Mouse (Mus musculus): Measurements from ENCODE around the gene Map2. TPM values are rescaled to one million over a fixed set of nuclear protein-coding genes. Genes with fewer than 3 reads are reported as not detected.

Map2 gene
- total RNA-seq, 2 experiments from 2014 or later = 7.5 to 12.3 TPM

GRCm38 (mm10) chr1:66299376-66299775 lies 124.3 kb downstream of the Map2 start:
- no peak for DNase-seq

GRCm38 (mm10) chr1:66320378-66321135 lies 145.5 kb downstream of the Map2 start:
- DNase-seq = no peak

GRCm38 (mm10) chr1:66321136-66321502 lies 146.0 kb downstream of the Map2 start:
- no peak for DNase-seq

- DNase-seq = no peak
These were observed 146.6 kb downstream of the Map2 start for GRCm38 (mm10) chr1:66321631-66322142.

GRCm38 (mm10) chr1:66323461-66323860 lies 148.4 kb downstream of the Map2 start:
- DNase-seq = no peak

- no peak for DNase-seq
These were observed 149.9 kb downstream of the Map2 start for GRCm38 (mm10) chr1:66324951-66325350.

GRCm38 (mm10) chr1:66328996-66329395 lies 153.9 kb downstream of the Map2 start:
- no peak for DNase-seq

- DNase-seq = no peak
These were observed 154.5 kb downstream of the Map2 start for GRCm38 (mm10) chr1:66329534-66329933.

GRCm38 (mm10) chr1:66335724-66336284 lies 160.7 kb downstream of the Map2 start:
- no peak for DNase-seq

GRCm38 (mm10) chr1:66339213-66339612 lies 164.1 kb downstream of the Map2 start:
- DNase-seq = no peak

GRCm38 (mm10) chr1:66348404-66349165 lies 173.5 kb downstream of the Map2 start:
- no peak for DNase-seq

GRCm38 (mm10) chr1:66349166-66349835 lies 174.2 kb downstream of the Map2 start:
- no peak for DNase-seq

- DNase-seq = no peak
These were observed 176.3 kb downstream of the Map2 start for GRCm38 (mm10) chr1:66351366-66351765.

- DNase-seq = no peak
These were observed 186.7 kb downstream of the Map2 start for GRCm38 (mm10) chr1:66361799-66362198.

GRCm38 (mm10) chr1:66363285-66363684 lies 188.2 kb downstream of the Map2 start:
- DNase-seq = no peak

GRCm38 (mm10) chr1:66364386-66364785 lies 189.3 kb downstream of the Map2 start:
- DNase-seq = no peak

- no peak for DNase-seq
These were observed 190.5 kb downstream of the Map2 start for GRCm38 (mm10) chr1:66365600-66365999.

GRCm38 (mm10) chr1:66369486-66369885 lies 194.4 kb downstream of the Map2 start:
- no peak for DNase-seq

GRCm38 (mm10) chr1:66371371-66371770 lies 196.3 kb downstream of the Map2 start:
- DNase-seq = no peak

GRCm38 (mm10) chr1:66386321-66386720 lies 211.2 kb downstream of the Map2 start:
- no peak for DNase-seq

GRCm38 (mm10) chr1:66386751-66387452 lies 211.8 kb downstream of the Map2 start:
- DNase-seq = no peak

- DNase-seq = no peak
These were observed 213.5 kb downstream of the Map2 start for GRCm38 (mm10) chr1:66388561-66388960.

Data from gastrocnemius, postnatal 10 days (tissue).